In the genomic region with DNA sequence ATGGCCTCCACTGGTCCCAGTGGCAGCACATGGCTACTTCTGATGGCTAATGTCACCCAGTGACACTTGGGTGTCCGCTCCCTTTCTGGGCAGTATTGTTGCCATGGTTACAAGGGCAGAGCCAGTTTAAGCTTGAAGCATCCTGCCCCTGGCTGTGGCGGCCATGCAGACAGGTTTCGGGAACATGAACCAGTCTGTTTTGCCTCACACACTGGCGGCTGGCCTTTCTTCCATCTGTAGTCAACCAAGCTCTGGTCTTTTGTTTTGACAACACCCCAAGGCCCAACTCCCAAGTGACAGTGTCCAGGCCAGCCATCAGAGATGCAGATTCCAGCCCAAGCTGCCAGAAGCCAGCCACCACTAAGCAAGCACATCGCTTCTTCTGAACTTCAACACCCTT, we compare ENCODE assay signal across 20 mouse cellular contexts. TPM values are rescaled to one million over a fixed set of nuclear protein-coding genes. Genes with fewer than 3 reads are reported as not detected.
DNase-seq lines count a peak whose midpoint lies in the region; ATAC-seq lines count a peak whose summit lies in the region.
"Had no signal": no experiment of that assay in that cellular context is flagged by ENCODE, and none has a peak within 500 bp of the region (broad histone marks: within the 10 kb centered on the region; RNA-seq: fewer than 3 reads in every experiment).

No protein-coding gene starts in this region.

- intact Hi-C loops in heart, postnatal 25 days (cut with DNase I): no loop called here

- no peak overlapping the region for H3K4me3 ChIP-seq in heart, embryonic 15.5 days
- no peak overlapping the region for H3K4me3 ChIP-seq in midbrain, embryonic 15.5 days
- H3K4me3 ChIP-seq: embryonic facial prominence, embryonic 12.5 days had no signal

- H3K36me3 ChIP-seq in heart, embryonic 15.5 days: no peaks in the 10 kb centered on the region
- H3K36me3 ChIP-seq in midbrain, embryonic 15.5 days (replicated peaks): no peaks in the 10 kb centered on the region
- H3K36me3 ChIP-seq: embryonic facial prominence, embryonic 12.5 days had no signal

- H3K27me3 ChIP-seq in heart, embryonic 15.5 days: peaks cover 1% of the 10 kb centered on the region; the same call in 1 of the 2 replicates
- H3K27me3 ChIP-seq in midbrain, embryonic 15.5 days (replicated peaks): no peaks in the 10 kb centered on the region

- WGBS in heart, embryonic 15.5 days: 29% methylated on average over 5 of the region's 5 CpGs
- 53% methylated on average over 5 of the region's 5 CpGs for WGBS in midbrain, embryonic 15.5 days

- peak; percentile 27 for DNase-seq in adrenal gland, postnatal 14 days
- no peak for DNase-seq in adrenal gland, postnatal 4 days (ENCODE audit: low spot score in 2 of 2)
- no peak for DNase-seq in heart, postnatal 25 days (ENCODE audit: low spot score)
- peak; percentile 91 for DNase-seq in MN1 (ENCODE audit: low spot score)
- no peak for DNase-seq in ovary, postnatal 14 days (ENCODE audit: low spot score)
- DNase-seq in ovary, postnatal 10 days (ENCODE audit: low spot score): no peak
- DNase-seq: cerebellum, adult 9-11 months; left cerebral cortex, postnatal 4 days; lung, embryonic 14.5 days; thymus, postnatal 4 days had no signal

- no peaks in the 10 kb centered on the region for H3K9me3 ChIP-seq in heart, embryonic 15.5 days (replicated peaks)
- no peaks in the 10 kb centered on the region for H3K9me3 ChIP-seq in midbrain, embryonic 15.5 days
- H3K9me3 ChIP-seq: embryonic facial prominence, embryonic 12.5 days had no signal

- no peak overlapping the region for H3K9ac ChIP-seq in heart, embryonic 15.5 days
- no peak overlapping the region for H3K9ac ChIP-seq in midbrain, embryonic 15.5 days
- H3K9ac ChIP-seq: embryonic facial prominence, embryonic 12.5 days; lung, embryonic 14.5 days had no signal

- no peak overlapping the region for H3K27ac ChIP-seq in heart, embryonic 15.5 days
- no peak overlapping the region for H3K27ac ChIP-seq in midbrain, embryonic 15.5 days
- H3K27ac ChIP-seq: embryonic facial prominence, embryonic 12.5 days; macrophage had no signal

- H3K4me2 ChIP-seq in heart, embryonic 15.5 days: no peak overlapping the region
- H3K4me2 ChIP-seq in midbrain, embryonic 15.5 days: no peak overlapping the region
- H3K4me2 ChIP-seq: embryonic facial prominence, embryonic 12.5 days; liver, embryonic 11.5 days; lung, embryonic 14.5 days had no signal

- H3K4me1 ChIP-seq in heart, embryonic 15.5 days (replicated peaks): no peaks in the 10 kb centered on the region
- peaks cover 13% of the 10 kb centered on the region; the same call in 1 of the 2 replicates for H3K4me1 ChIP-seq in midbrain, embryonic 15.5 days
- H3K4me1 ChIP-seq: embryonic facial prominence, embryonic 12.5 days had no signal

- ATAC-seq in heart, embryonic 15.5 days (replicated peaks; ENCODE audit: insufficient number of reproducible peaks, insufficient read depth, low FRiP score, low read depth): peak; percentile 24; the same call in 1 of the 2 replicates
- ATAC-seq in midbrain, embryonic 15.5 days (replicated peaks): 0 out of 2 replicates have a peak, but pooled peaks have one; percentile 11
- ATAC-seq: intestine, embryonic 16.5 days had no signal

RNA-seq across cellular contexts. Expression of a gene that starts 6.8 kb away (rescaled TPM):
- 7.6 and 14.0 TPM in 2 replicates for total RNA-seq in adrenal gland, postnatal 14 days (2021)
- 10 to 100 TPM in 1 of 2 experiments, 1 to 10 TPM in 1; 9.8 to 14.6 TPM for total RNA-seq in adrenal gland, postnatal 4 days (2021)
- polyA plus RNA-seq in heart, embryonic 15.5 days (2015; fragmentation: Nextera tagmentation; extraction: Ambion mirVana): 1.1 and 2.2 TPM in 2 replicates
- total RNA-seq in heart, postnatal 25 days (2021): under 1 TPM; 0.65 to 0.73 TPM
- 24.2 and 24.3 TPM in 2 replicates for polyA plus RNA-seq in midbrain, embryonic 15.5 days (2015; fragmentation: Nextera tagmentation; extraction: Ambion mirVana)
- total RNA-seq: hematopoietic stem cell, adult 5-6 weeks had no signal
- polyA plus RNA-seq: macrophage had no signal

RNA-seq across cellular contexts. Expression of a gene that starts 33.8 kb away (rescaled TPM):
- total RNA-seq in adrenal gland, postnatal 14 days (2021): not detected in 2 replicates
- total RNA-seq in adrenal gland, postnatal 4 days (2021): not detected
- not detected in 2 replicates for polyA plus RNA-seq in heart, embryonic 15.5 days (2015; fragmentation: Nextera tagmentation; extraction: Ambion mirVana)
- not detected for total RNA-seq in heart, postnatal 25 days (2021)
- polyA plus RNA-seq in midbrain, embryonic 15.5 days (2015; fragmentation: Nextera tagmentation; extraction: Ambion mirVana): not detected in 2 replicates
- total RNA-seq: hematopoietic stem cell, adult 5-6 weeks; layer of hippocampus, postnatal 25 days; left cerebral cortex, postnatal 4 days had no signal
- polyA plus RNA-seq: embryonic facial prominence, embryonic 12.5 days; gonadal fat pad, adult 2 months; intestine, embryonic 16.5 days; liver, embryonic 11.5 days; lung, embryonic 14.5 days; macrophage; neural tube, embryonic 14.5 days had no signal

RNA-seq across cellular contexts. Expression of a gene that starts 42.9 kb away (rescaled TPM):
- total RNA-seq in adrenal gland, postnatal 14 days (2021): not detected in 2 replicates
- not detected for total RNA-seq in adrenal gland, postnatal 4 days (2021)
- polyA plus RNA-seq in heart, embryonic 15.5 days (2015; fragmentation: Nextera tagmentation; extraction: Ambion mirVana): not detected in 2 replicates
- total RNA-seq in heart, postnatal 25 days (2021): not detected
- not detected in 2 replicates for polyA plus RNA-seq in midbrain, embryonic 15.5 days (2015; fragmentation: Nextera tagmentation; extraction: Ambion mirVana)
- total RNA-seq: hematopoietic stem cell, adult 5-6 weeks; layer of hippocampus, postnatal 25 days; left cerebral cortex, postnatal 4 days had no signal
- polyA plus RNA-seq: embryonic facial prominence, embryonic 12.5 days; gonadal fat pad, adult 2 months; intestine, embryonic 16.5 days; liver, embryonic 11.5 days; lung, embryonic 14.5 days; macrophage; neural tube, embryonic 14.5 days had no signal

RNA-seq across cellular contexts. Expression of a gene that starts 49.0 kb away (rescaled TPM):
- total RNA-seq in adrenal gland, postnatal 14 days (2021): not detected in 2 replicates
- not detected for total RNA-seq in adrenal gland, postnatal 4 days (2021)
- polyA plus RNA-seq in heart, embryonic 15.5 days (2015; fragmentation: Nextera tagmentation; extraction: Ambion mirVana): not detected in 2 replicates
- total RNA-seq in heart, postnatal 25 days (2021): not detected
- polyA plus RNA-seq in midbrain, embryonic 15.5 days (2015; fragmentation: Nextera tagmentation; extraction: Ambion mirVana): not detected in 2 replicates
- total RNA-seq: hematopoietic stem cell, adult 5-6 weeks; layer of hippocampus, postnatal 25 days; left cerebral cortex, postnatal 4 days had no signal
- polyA plus RNA-seq: embryonic facial prominence, embryonic 12.5 days; gonadal fat pad, adult 2 months; intestine, embryonic 16.5 days; liver, embryonic 11.5 days; lung, embryonic 14.5 days; macrophage; neural tube, embryonic 14.5 days had no signal

RNA-seq across cellular contexts. Expression of a gene that starts 59.8 kb away (rescaled TPM):
- not detected in 2 replicates for total RNA-seq in adrenal gland, postnatal 14 days (2021)
- total RNA-seq in adrenal gland, postnatal 4 days (2021): not detected
- polyA plus RNA-seq in heart, embryonic 15.5 days (2015; fragmentation: Nextera tagmentation; extraction: Ambion mirVana): not detected in 2 replicates
- total RNA-seq in heart, postnatal 25 days (2021): not detected
- not detected in 2 replicates for polyA plus RNA-seq in midbrain, embryonic 15.5 days (2015; fragmentation: Nextera tagmentation; extraction: Ambion mirVana)
- total RNA-seq: hematopoietic stem cell, adult 5-6 weeks; layer of hippocampus, postnatal 25 days; left cerebral cortex, postnatal 4 days had no signal
- polyA plus RNA-seq: embryonic facial prominence, embryonic 12.5 days; intestine, embryonic 16.5 days; liver, embryonic 11.5 days; lung, embryonic 14.5 days; macrophage; neural tube, embryonic 14.5 days had no signal

Comparison
In these comparisons a context has a peak if more than half of its experiments do, and no peak if none do; other contexts are left out.
1. DNase-seq: peak in adrenal gland, postnatal 14 days (single experiment) and MN1 (single experiment); none in adrenal gland, postnatal 4 days (0 of 2), heart, postnatal 25 days (single experiment), ovary, postnatal 14 days (single experiment) and ovary, postnatal 10 days (single experiment).